Mouse (Mus musculus) ES-E14 (cell line): Measurements from ENCODE around the gene Polk. TPM values are rescaled to one million over a fixed set of nuclear protein-coding genes. Genes with fewer than 3 reads are reported as not detected.

Experiments used
- DNase-seq: peaks from one replicate; pipeline ENCODE4 v3.0.0-alpha.2; 2013; ENCODE audit warnings: low read depth, low spot score
- H3K27ac ChIP-seq: 2 replicates; pipeline ENCODE4 v1.5.1; 2012; ENCODE audit warnings: low read depth, mild to moderate bottlenecking, low read length, moderate library complexity, mixed read lengths; ENCODE audit not compliant: poor library complexity, insufficient read depth, severe bottlenecking
- H3K36me3 ChIP-seq: 2 replicates; pipeline ENCODE4 v1.6.1; 2012; ENCODE audit warnings: mild to moderate bottlenecking, low read length, moderate library complexity, mixed read lengths; ENCODE audit not compliant: control insufficient read depth, poor library complexity, insufficient read depth, severe bottlenecking
- H3K4me1 ChIP-seq, 2 experiments: fragments of 150-350 bp in 1 of 2; sonication (generic) in 1 of 2; 2 replicates each; pipeline ENCODE4 v1.6.1; 2012; ENCODE audit warnings: low read length in 2 of 2, mild to moderate bottlenecking in 1 of 2, mixed read lengths in 1 of 2; ENCODE audit not compliant: control insufficient read depth in 2 of 2, insufficient read depth in 2 of 2, poor library complexity in 1 of 2
- H3K4me3 ChIP-seq, 2 experiments: fragments of 150-350 bp in 1 of 2; sonication (generic) in 1 of 2; 2 replicates each; pipeline ENCODE4 v1.5.1; 2012; ENCODE audit warnings: low read length in 2 of 2, low read depth in 1 of 2, mild to moderate bottlenecking in 1 of 2, mixed read lengths in 1 of 2; ENCODE audit not compliant: insufficient read depth in 1 of 2, poor library complexity in 1 of 2, severe bottlenecking in 1 of 2
- H3K9ac ChIP-seq: 2 replicates; pipeline ENCODE4 v1.6.1; 2012; ENCODE audit warnings: low read depth, mild to moderate bottlenecking, low read length, mixed read lengths; ENCODE audit not compliant: poor library complexity, insufficient read depth, severe bottlenecking
- H3K9me3 ChIP-seq: fragments of 150-350 bp; sonication (generic); 2 replicates; pipeline ENCODE4 v1.6.1; 2012; ENCODE audit warnings: low read depth, mild to moderate bottlenecking, low read length; ENCODE audit not compliant: control insufficient read depth, insufficient read depth
- CHD2 ChIP-seq: IDR thresholded peaks from 2 replicates; pipeline ENCODE4 v1.6.1; 2014; ENCODE audit warnings: mild to moderate bottlenecking, low read depth, low read length, inconsistent platforms
- HCFC1 ChIP-seq: IDR thresholded peaks from 2 replicates; pipeline ENCODE4 v1.6.1; 2012; ENCODE audit warnings: low read length, inconsistent platforms, borderline replicate concordance; ENCODE audit not compliant: insufficient read depth
- MAFK ChIP-seq: IDR thresholded peaks from 2 replicates; pipeline ENCODE4 v1.6.1; 2014; ENCODE audit warnings: mild to moderate bottlenecking, low read depth, low read length, inconsistent platforms; ENCODE audit not compliant: insufficient read depth
- ZC3H11A ChIP-seq: IDR thresholded peaks from 2 replicates; pipeline ENCODE4 v1.6.1; 2012; ENCODE audit warnings: low read depth, mild to moderate bottlenecking, inconsistent platforms, low read length, borderline replicate concordance
- ZNF384 ChIP-seq: IDR thresholded peaks from 2 replicates; pipeline ENCODE4 v1.6.1; 2012; ENCODE audit warnings: low read depth, low read length, inconsistent platforms
- in situ Hi-C, 2 experiments: fragments of 600-800 bp; cut with MboI; formaldehyde crosslinking; loops; one replicate each; pipeline ENCODE4 v1.15.1; 2025; ENCODE audit warnings: low sequenced_read_pairs in 2 of 2, inconsistent platforms in 1 of 2; ENCODE audit not compliant: unreplicated experiment in 2 of 2
- total RNA-seq: library from RNA; depleted of rRNA; stranded (reverse); fragments of 300-350 nt; gene quantifications from 2 replicates; pipeline ENCODE4 v1.2.3, GENCODE M21; 2012

Gene Polk
- total RNA-seq, 1 experiment, result 23.7 TPM

DNA sequence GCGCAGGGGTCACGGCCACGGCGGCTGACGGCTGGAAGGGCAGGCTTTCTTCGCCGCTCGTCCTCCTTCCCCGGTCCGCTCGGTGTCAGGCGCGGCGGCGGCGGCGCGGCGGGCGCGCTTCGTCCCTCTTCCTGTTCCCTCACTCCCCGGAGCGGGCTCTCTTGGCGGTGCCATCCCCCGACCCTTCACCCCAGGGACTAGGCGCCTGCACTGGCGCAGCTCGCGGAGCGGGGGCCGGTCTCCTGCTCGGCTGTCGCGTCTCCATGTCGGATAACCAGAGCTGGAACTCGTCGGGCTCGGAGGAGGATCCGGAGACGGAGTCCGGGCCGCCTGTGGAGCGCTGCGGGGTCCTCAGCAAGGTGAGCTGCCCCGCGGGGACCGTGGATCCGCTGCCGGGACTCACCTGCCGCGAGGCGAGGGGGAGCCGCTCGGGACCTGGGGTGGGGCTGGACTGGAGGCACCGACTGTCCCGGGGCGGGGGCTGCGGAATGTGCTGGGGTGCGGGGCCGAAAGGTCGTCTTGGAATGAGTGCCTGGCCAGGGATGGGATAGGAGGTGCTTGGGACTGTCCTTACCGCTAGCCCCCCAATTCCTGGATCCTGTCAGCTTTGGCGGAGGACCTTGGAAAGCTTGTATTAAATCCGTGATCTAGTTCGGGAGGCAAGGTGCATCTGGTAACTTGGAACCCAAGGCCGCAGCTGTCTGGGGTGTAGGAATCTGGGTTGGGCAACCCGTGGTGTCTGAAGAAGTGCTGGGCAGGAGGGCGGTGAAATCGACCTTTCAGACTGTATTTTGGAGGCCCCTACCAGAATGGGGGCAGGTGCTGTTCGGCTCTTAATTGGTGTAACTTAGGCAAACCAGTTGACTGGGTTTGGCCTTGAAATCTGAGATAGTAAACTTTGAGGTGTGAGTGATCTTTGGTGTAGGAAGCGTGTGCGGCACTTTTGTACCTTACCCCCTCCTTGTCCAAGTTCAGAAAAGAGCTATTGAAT lies 817 bp upstream of the Polk start:
- in situ Hi-C loops, result no loop called here
- peak; percentile 30 for DNase-seq
- peak overlapping the region; percentile 79 for H3K9ac ChIP-seq
- peak overlapping the region; percentile 1; the same call in 1 of the 2 replicates for H3K27ac ChIP-seq
- TF ChIP-seq ZNF384, result no peak
- no peak for TF ChIP-seq HCFC1
- TF ChIP-seq ZC3H11A, result no peak
- TF ChIP-seq CHD2, result no peak
- TF ChIP-seq MAFK, result no peak
- H3K9me3 ChIP-seq, result no peaks in the 10 kb centered on the region
- H3K36me3 ChIP-seq, result no peaks in the 10 kb centered on the region
- peaks cover 0 to 6% of the 10 kb centered on the region in 2 experiments; a peak in 1 of 4 replicates for H3K4me1 ChIP-seq
- peak overlapping the region; percentile 70 to 94 for H3K4me3 ChIP-seq

GRCm38 (mm10) chr13:96541381-96541780 lies 998 bp downstream of the Polk start:
- Histone ChIP-seq H3K27ac (no peak overlapping the region), H3K9me3 (no peaks in the 10 kb centered on the region), H3K4me1 (peaks cover 0 to 6% of the 10 kb centered on the region in 2 experiments; a peak in 1 of 4 replicates), H3K36me3 (no peaks in the 10 kb centered on the region), H3K9ac (no peak overlapping the region; the same call in 1 of the 2 replicates), H3K4me3 (peak overlapping the region in 1 of 2 experiments; percentile 94; a peak in 3 of 4 replicates)
- no peak for DNase-seq
- TF ChIP-seq HCFC1, result no peak
- no peak for TF ChIP-seq MAFK
- TF ChIP-seq ZC3H11A, result no peak
- no peak for TF ChIP-seq CHD2
- TF ChIP-seq ZNF384, result no peak
- in situ Hi-C loops, result no loop called here

DNA sequence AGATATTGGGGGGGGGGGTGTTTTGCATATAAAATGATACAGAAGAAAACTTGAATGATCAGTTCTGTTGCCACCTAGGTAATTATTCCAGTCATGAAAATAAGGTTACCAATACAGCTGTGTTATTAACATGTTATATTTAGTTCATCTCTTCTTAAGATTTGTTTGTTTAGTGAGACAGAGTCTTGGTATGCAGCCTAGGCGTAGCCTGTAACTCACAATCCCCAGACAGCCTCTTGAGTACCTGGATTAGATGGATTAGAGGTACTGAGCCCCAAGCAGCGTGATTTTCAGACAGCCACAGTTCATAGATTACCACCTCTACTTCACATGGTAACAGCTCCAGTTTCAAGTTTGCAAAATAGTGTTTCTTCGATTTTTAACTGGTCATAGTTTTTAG lies 4.3 kb downstream of the Polk start:
- in situ Hi-C loops, result no loop called here
- no peak for TF ChIP-seq ZNF384
- TF ChIP-seq HCFC1, result no peak
- TF ChIP-seq ZC3H11A, result no peak
- TF ChIP-seq MAFK, result no peak
- TF ChIP-seq CHD2, result no peak
- Histone ChIP-seq H3K9ac (no peak overlapping the region), H3K9me3 (no peaks in the 10 kb centered on the region), H3K36me3 (no peaks in the 10 kb centered on the region), H3K4me1 (peaks cover 0 to 4% of the 10 kb centered on the region in 2 experiments; a peak in 1 of 4 replicates), H3K27ac (no peak overlapping the region), H3K4me3 (no peak overlapping the region)
- DNase-seq, result no peak

DNA sequence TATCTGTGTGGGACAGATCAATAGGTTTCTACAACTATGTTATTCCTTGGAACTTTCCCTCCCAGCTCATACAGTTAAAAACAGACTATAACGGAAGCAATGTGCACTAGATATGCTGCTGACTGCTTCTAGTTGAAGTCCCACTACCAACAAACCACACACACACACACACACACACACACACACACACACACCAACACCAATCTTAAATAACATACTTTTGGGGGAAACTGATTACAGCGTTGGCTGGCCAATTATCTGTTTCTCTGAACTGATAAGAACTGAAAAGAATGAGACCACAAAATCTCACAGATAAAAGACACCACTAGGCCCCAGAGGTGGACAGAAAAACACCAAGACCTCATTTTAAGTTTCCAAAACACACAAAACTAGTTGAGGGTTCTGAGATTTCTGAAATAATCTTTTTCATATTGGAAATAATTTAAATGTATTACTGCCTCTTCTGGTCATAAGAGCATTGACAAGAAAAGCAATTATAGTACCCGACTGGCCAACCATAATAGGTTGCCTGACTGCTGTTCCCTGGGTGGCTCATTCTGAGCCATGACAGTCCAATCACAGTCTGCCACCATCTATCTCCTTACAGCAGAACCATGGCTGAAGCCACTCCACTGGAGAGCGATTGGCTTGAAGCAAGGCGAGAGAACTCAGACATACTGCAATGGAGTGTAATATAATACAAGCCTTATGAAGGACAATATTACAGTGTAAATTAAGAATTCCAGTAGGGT lies 5.4 kb downstream of the Polk start:
- no peak overlapping the region for H3K4me3 ChIP-seq
- H3K36me3 ChIP-seq, result no peaks in the 10 kb centered on the region
- in situ Hi-C loops, result no loop called here
- no peak for DNase-seq
- TF ChIP-seq HCFC1 (no peak), ZNF384 (no peak), CHD2 (no peak), ZC3H11A (no peak), MAFK (no peak)
- H3K9me3 ChIP-seq, result no peaks in the 10 kb centered on the region
- peaks cover 0 to 4% of the 10 kb centered on the region in 2 experiments; a peak in 1 of 4 replicates for H3K4me1 ChIP-seq
- no peak overlapping the region for H3K9ac ChIP-seq
- H3K27ac ChIP-seq, result no peak overlapping the region
